ENCODE assay signal across 7 mouse cellular contexts in genomic region chr3:145758561-145759378, GRCm38 (mm10). TPM values are rescaled to one million over a fixed set of nuclear protein-coding genes. Genes with fewer than 3 reads are reported as not detected.
A peak's percentile ranks its signal among the peaks of the same experiment; 100 is the strongest.
DNase-seq lines count a peak whose midpoint lies in the region; ATAC-seq and TF ChIP-seq lines count a peak whose summit lies in the region.

TSS of gene Ddah1 (plus strand) at chr3:145758675.

- intact Hi-C loops in gastrocnemius, postnatal 36 days (cut with DNase I) = no loop called here
- intact Hi-C loops in left cerebral cortex, postnatal 14 days (cut with DNase I) = loop anchor here (2.0 to 5.0 kb wide), 2 partner anchors 106 to 149 kb away; no protein-coding TSS in a partner anchor

- no peak for TF ChIP-seq POLR2A in small intestine, adult 2 months (IDR thresholded peaks at IDR 0.05; ENCODE audit: low read depth, low read length)

- peak; percentile 77 for DNase-seq in adrenal gland, postnatal 25 days
- DNase-seq in embryo, embryonic 10.5 days (ENCODE audit: low spot score) = peak; percentile 76
- peak; percentile 45 to 55 for DNase-seq in gastrocnemius, postnatal 36 days
- peak; percentile 46 to 75 for DNase-seq in left cerebral cortex, postnatal 14 days (ENCODE audit: low spot score in 2 of 2)
- peak; percentile 72 for DNase-seq in mesoderm, embryonic 11.5 days (ENCODE audit: low read depth, low spot score)

- peaks cover 15% of the 10 kb centered on the region; the same call in 1 of the 2 replicates for H3K4me1 ChIP-seq in intestine, embryonic 15.5 days (replicated peaks)
- peaks cover 12% of the 10 kb centered on the region for H3K4me1 ChIP-seq in small intestine, adult 2 months (ENCODE audit: control insufficient read depth, insufficient read depth, insufficient read length, low read length)

- H3K27ac ChIP-seq in intestine, embryonic 15.5 days = peak within 1 kb of the TSS; percentile 72
- no peak within 1 kb of the TSS for H3K27ac ChIP-seq in small intestine, adult 2 months (ENCODE audit: insufficient read depth, low read depth, low read length)

- ATAC-seq in intestine, embryonic 15.5 days = peak; percentile 87

- H3K4me2 ChIP-seq in intestine, embryonic 15.5 days (replicated peaks) = peak within 1 kb of the TSS; percentile 100

- no peak for TF ChIP-seq CTCF in small intestine, adult 2 months (IDR thresholded peaks at IDR 0.05; ENCODE audit: extremely low read depth, insufficient read length, insufficient replicate concordance, low read depth, low read length)

- under 1% methylated on average over 97 of the region's 97 CpGs for WGBS in intestine, embryonic 15.5 days
- 2% methylated on average over 97 of the region's 97 CpGs for WGBS in small intestine, adult 2 months

- no peaks in the 10 kb centered on the region for H3K27me3 ChIP-seq in intestine, embryonic 15.5 days (replicated peaks)
- peaks cover 8% of the 10 kb centered on the region; the same call in 1 of the 2 replicates for H3K27me3 ChIP-seq in small intestine, adult 2 months (ENCODE audit: control insufficient read depth, insufficient read depth, low read length)

- no peaks in the 10 kb centered on the region for H3K9me3 ChIP-seq in intestine, embryonic 15.5 days

- H3K36me3 ChIP-seq in intestine, embryonic 15.5 days = no peaks in the 10 kb centered on the region
- no peaks in the 10 kb centered on the region for H3K36me3 ChIP-seq in small intestine, adult 2 months (ENCODE audit: control insufficient read depth, insufficient read depth, low read length)

- H3K4me3 ChIP-seq in intestine, embryonic 15.5 days (replicated peaks) = peak within 1 kb of the TSS; percentile 69
- peak within 1 kb of the TSS; percentile 60 for H3K4me3 ChIP-seq in small intestine, adult 2 months (ENCODE audit: low read depth, low read length)

- H3K9ac ChIP-seq in intestine, embryonic 15.5 days = peak within 1 kb of the TSS; percentile 75

RNA-seq across cellular contexts. Expression of gene Ddah1, which starts in this region (rescaled TPM):
- 1.5 and 1.6 TPM in 2 replicates for total RNA-seq in adrenal gland, postnatal 25 days (2021)
- 1 to 10 TPM; 2.7 to 4.0 TPM for total RNA-seq in gastrocnemius, postnatal 36 days (2021)
- 45.3 and 53.5 TPM in 2 replicates for polyA plus RNA-seq in intestine, embryonic 15.5 days (2015; fragmentation: Nextera tagmentation; extraction: Ambion mirVana)
- total RNA-seq in left cerebral cortex, postnatal 14 days (2021) = 10 to 100 TPM; 72.2 to 73.3 TPM
- polyA plus RNA-seq in small intestine, adult 2 months (2012; rRNA removed) = 0.42 and 1.7 TPM in 2 replicates

Comparison
In these comparisons a context has a peak if more than half of its experiments do, and no peak if none do; other contexts are left out.
1. RNA of gene Ddah1 (total RNA-seq): 72.2 to 73.3 TPM in left cerebral cortex, postnatal 14 days; 2.7 to 4.0 TPM in gastrocnemius, postnatal 36 days and 1.5 to 1.6 TPM in adrenal gland, postnatal 25 days; every median in the first group is over 10 times any median in the second.
2. RNA of gene Ddah1 (polyA plus RNA-seq): 45.3 to 53.5 TPM in intestine, embryonic 15.5 days; 0.42 to 1.7 TPM in small intestine, adult 2 months; every median in the first group is over 10 times any median in the second.
3. Peak in every context shown above with its lines, with median percentiles within 50 percentile points of each other: DNase-seq.